Mouse (Mus musculus) left cerebral cortex, postnatal 4 days (tissue): ENCODE data around the gene Gramd4. TPM values are rescaled to one million over a fixed set of nuclear protein-coding genes. Genes with fewer than 3 reads are reported as not detected.
"Not testable (repeated sequence)": the region's sequence is repeated elsewhere in the genome, so short reads cannot be mapped to it uniquely, and the experiment has no call there.

ENCODE experiments used
- DNase-seq: peaks from one replicate; pipeline ENCODE4 v3.0.0-alpha.2; 2022
- intact Hi-C: fragments of 180-260 bp; cut with DNase I; formaldehyde crosslinking; loops from one replicate; pipeline ENCODE4 v1.15.1; 2025
- total RNA-seq, 2 experiments: library from RNA; stranded (reverse); gene quantifications; 2 replicates each; pipeline ENCODE4 v1.2.3; 2021

Gene Gramd4
- total RNA-seq, 2 experiments from 2014 or later = 52.0 to 57.8 TPM

DNA sequence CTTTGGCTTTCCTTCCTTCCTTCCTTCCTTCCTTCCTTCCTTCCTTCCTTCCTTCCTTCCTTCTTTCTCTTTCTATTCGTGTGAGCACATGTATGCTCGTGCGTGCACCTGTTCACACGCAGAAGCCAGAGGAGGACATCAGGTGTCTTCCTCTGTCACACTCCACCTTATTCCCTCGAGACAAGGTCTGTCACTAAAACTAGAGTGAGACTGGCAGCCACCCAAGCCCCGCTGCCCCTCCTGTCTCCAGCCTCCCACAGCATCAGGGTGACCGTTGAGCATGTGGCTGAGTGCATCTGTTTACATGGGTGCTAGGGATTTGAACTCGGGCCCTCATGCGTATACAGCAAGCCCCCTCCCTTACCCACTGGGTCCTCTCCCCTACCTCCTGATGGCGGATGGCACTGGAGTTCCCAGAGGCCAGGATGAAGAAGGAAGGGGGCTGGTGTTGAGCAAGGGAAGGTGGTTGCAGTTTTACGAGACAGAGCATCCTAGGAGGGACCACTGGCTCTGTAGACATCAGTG is 30.8 kb downstream of the Gramd4 start:
- DNase-seq = peak; percentile 37
- intact Hi-C loops = no loop called here

- intact Hi-C loops = no loop called here
Observed at GRCm38 (mm10) chr15:86089091-86089744, 31.7 kb downstream of the Gramd4 start.

DNA sequence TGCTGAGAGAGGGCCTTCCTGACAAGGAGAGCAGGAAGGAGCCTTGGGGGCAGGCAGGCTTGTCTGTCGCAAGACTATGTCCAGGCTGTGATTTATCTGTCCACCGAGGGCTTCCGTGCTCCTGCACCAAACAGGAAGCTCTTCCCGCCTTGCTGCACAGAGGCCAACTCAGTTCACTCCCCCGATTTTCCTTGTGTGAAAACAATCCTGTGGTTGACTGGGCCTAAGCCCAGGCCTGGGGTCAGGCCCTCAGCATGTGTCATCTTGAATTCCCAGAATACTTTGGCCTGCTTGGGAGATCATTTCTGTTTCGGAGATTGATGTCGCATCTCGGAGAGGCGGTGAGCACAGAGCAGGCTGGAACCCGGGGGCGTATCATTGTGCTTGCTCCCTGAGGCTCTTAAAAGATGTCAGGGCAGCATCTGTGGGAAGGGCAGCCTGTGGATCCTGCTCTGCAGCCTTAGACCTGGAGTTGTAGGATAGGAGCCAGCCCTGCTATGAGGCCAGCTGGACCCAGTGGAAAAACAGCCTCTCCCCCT is 32.6 kb downstream of the Gramd4 start:
- DNase-seq = peak; percentile 30
- intact Hi-C loops = no loop called here

More at GRCm38 (mm10) chr15:86089091-86089744, 31.7 kb downstream of the Gramd4 start:
- no peak for DNase-seq

- intact Hi-C loops = no loop called here
- DNase-seq = no peak
Observed at GRCm38 (mm10) chr15:86090578-86090977, 33.1 kb downstream of the Gramd4 start.

DNA sequence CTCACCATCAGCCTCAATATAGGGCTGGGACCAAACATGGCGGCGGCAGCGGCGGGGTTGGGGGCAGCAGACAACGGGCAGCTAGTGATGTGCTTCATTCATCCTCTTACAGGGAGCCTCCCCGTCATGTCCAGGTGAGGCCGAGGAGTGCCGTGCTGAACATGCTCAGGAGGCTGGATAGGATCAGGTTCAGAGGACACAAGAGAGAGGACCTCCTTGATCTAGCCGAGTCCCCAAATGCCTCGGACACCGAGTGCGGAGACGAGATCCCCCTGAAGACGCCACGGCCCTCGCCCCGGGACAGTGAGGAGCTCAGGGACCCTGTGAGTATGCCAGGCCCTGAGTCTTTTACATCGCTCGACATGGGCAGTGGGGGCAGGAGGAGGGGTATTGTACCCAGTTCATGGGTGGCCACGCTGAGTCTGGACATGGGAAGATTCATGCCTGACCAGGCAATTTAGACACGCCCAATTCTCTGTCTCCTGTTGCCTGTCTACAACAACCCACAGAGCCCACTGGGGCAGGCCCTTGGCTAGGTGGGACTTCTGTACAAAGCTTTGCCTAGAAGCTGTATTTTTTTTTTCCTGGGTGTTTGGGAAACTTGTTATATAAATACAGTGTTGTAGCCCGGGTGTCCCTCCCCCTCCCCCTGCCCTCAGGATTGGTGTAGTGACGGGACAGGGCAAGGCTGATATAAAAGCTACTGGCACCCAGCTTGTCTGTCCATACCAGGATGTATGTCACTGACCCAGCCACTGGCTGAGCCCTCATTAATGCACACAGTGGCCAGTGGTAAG is 33.9 kb downstream of the Gramd4 start:
- intact Hi-C loops = no loop called here
- no peak for DNase-seq

DNA sequence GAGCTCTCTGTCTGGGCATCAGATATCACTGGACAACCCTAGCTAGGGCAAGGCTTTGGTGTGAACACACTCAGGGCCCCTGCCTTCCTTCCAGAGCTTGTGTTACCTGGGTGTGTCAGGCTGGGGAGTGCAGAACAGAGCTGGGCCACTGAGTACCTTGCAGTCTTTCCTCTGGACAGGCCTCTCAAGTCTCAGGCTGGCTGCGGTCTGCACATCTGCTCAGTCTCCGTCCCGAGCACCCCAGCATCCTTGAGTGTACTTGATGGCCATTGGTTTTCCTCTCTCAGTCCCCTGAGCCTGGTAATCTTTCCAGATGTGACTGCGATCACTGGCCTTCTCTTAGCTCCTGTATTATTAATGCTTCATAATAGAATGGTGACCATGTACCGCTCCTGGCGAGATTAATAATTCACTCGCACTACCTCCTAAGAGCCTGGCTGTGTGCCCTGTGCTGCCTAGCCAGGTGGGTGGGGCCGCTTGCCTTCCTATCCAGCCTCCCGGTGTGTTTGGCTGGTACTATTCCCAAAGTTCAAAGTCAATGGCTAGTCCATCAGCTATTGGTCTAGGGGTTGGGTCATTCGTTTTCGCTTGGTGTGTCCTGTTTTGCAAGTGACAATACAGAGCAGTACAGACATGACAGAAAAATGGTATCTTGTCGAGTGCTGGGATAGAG is 34.6 kb downstream of the Gramd4 start:
- DNase-seq = no peak
- intact Hi-C loops = no loop called here

DNA sequence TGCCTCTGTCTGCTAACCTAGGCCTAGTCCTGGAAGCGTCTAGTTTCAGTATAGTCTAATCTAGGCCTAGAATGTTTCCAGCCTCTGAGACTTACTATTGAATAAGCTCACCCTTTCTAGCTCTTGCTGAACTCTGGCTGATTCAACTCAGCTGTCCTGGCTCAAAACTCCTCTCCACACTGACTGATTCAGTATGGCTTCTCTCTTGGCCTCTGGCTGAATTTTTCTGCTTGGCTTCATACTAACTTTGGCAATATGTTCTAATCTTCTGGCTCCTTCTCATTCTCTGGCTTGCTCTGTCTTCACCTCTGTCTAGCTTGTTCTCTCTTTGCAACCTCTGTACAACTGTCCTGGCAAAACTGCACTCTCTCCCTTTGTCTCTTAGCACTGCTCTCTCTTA is 35.7 kb downstream of the Gramd4 start:
- DNase-seq = no peak
- intact Hi-C loops = no loop called here

- intact Hi-C loops = no loop called here
- no peak for DNase-seq
Observed at GRCm38 (mm10) chr15:86094324-86095121, 37.0 kb downstream of the Gramd4 start.

DNA sequence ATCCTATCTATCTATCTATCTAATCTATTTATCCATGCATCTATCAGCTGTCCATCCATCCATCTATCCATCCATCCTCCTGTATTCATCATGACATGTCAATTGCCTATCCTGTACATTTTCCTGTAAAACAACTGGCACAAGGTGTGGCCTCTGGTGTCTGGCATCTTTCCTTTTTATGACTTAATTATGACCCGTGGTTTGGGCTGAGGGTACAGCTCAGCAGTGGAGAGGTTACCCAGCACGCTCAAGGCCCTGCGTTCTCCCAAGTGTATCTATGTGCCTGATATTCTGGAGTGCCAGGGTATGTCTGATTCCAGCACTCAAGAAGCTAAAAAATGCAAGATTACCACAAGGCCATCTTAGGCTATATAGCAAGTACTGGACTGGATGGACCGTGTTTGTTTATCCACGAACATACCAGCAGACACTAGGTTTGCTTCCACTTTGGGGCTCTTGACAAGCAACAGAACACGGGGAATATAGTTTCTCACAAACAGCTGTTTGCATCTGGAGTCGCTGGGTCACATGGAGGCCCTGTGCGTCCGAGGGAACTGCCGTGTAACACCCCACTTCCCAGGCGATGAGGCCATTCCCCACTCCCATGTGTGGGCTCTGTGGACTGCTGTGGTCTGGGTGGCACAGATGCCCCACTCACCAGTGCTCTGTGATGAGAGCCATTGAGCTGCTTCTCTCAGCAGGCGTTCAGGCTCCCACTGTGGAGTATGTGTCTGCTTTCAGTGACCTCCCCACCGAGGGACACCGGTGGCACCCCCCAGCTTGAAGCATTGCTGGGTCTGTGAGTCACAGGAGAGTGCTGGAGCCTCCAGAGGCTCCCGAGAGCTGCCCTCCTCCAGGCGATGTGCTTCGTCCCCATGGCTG is 38.5 kb downstream of the Gramd4 start:
- intact Hi-C loops = no loop called here
- DNase-seq = no peak

- DNase-seq, intact Hi-C loops: not testable (repeated sequence)
Observed at GRCm38 (mm10) chr15:86096604-86097020, 39.1 kb downstream of the Gramd4 start.

GRCm38 (mm10) chr15:86097871-86098270 is 40.4 kb downstream of the Gramd4 start:
- no peak for DNase-seq
- intact Hi-C loops = no loop called here

DNA sequence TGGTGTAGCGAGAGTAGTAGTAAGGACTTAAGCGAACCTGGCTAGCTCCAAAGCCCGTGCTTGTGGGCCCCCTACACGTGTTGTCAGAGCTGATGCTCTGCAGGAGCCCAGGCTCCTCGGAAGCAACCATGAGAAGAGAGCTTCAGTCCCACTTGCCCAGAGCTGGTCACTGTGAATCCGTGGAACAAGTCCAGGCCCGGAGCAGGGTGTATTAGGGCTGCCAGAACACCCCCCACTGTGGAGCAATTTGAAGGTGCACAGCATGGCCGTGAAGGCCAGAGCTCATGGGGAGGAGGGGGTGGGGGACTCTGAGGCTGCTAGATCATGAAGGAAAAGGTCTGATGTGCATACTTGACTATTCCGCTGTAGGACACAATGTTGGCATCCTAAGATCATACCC is 44.1 kb downstream of the Gramd4 start:
- no peak for DNase-seq
- intact Hi-C loops = no loop called here

DNA sequence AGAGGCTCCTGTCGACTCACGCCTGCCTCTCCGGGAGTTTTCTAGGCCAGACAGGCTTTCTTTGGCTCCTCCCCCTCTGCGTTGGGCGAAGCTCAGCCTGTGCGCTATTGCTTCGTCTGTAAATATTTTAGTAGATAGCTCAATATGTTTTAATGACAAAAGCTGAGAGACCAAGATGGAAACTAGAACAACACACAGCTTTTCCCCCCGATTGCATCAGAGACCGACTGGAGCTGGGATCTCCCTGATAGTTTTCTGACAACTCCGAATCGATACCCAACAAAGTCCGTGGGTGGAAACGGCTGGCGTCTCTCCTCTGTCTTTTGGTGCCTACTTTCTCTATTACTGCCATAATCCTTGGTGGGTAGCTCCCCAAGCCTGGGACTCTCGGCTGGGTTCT is 44.8 kb downstream of the Gramd4 start:
- no peak for DNase-seq
- intact Hi-C loops = no loop called here

GRCm38 (mm10) chr15:86104401-86105344 is 47.2 kb downstream of the Gramd4 start:
- intact Hi-C loops = no loop called here
- no peak for DNase-seq

GRCm38 (mm10) chr15:86105345-86105697 is 47.8 kb downstream of the Gramd4 start:
- no peak for DNase-seq
- intact Hi-C loops = no loop called here

GRCm38 (mm10) chr15:86105751-86106150 is 48.3 kb downstream of the Gramd4 start:
- intact Hi-C loops = no loop called here
- no peak for DNase-seq

DNA sequence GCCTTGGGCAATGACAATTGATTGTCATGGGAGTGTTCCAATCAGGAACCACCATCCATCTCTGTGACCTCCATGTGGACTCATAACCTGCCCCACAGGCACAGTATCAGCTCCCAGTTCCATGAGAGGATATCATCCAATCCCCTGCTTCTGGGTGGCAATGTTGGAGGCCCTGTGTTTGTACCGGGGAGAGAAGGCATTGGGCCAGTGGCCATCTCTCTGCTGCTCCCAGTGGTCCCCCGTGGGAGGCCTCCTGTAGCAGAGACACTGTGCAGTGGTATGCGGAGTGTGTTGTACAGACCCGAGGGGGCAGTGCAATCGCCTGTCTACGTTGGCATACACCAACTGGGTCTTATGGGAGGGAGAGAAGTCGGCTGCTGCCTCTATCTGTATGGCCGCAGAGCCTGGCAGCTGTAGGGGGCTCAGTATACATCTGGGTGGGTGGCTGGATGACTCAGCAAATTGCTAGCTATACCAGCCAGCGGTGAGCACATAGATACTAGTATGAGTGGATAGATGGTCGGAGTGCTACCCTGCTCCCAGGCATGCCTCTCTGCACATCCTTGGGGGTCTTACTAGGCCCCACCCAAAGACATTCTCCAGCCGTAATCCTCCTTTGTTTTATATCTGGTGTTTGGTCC is 50.5 kb downstream of the Gramd4 start:
- no peak for DNase-seq
- intact Hi-C loops = no loop called here

GRCm38 (mm10) chr15:86109245-86109644 is 51.8 kb downstream of the Gramd4 start:
- intact Hi-C loops = no loop called here
- DNase-seq = no peak
